Mouse (Mus musculus): ENCODE data around the gene Depdc5. TPM values are rescaled to one million over a fixed set of nuclear protein-coding genes. Genes with fewer than 3 reads are reported as not detected.

Gene Depdc5
- total and polyA plus RNA-seq, 3 experiments: 21.1 to 39.3 (median 36.6) TPM

GRCm38 (mm10) chr5:32840029-32840428 is 23.5 kb upstream of the Depdc5 start:
- dilution Hi-C loops (cut with MboI; ENCODE audit: extremely low pct_ligation_motif_present, extremely low pct_unique_long_range_greater_than_20kb, low sequenced_read_pairs) (no loop called here), in situ Hi-C loops (cut with MboI; ENCODE audit: low pct_ligation_motif_present, low pct_unique_long_range_greater_than_20kb, low sequenced_read_pairs) (no loop called here)
- Histone ChIP-seq H3K9me3 (replicated peaks; ENCODE audit: low read length) (no peaks in the 10 kb centered on the region), H3K79me2 (replicated peaks; ENCODE audit: control insufficient read depth, extremely low read depth, insufficient read depth, poor library complexity, severe bottlenecking) (peaks cover 13% of the 10 kb centered on the region), H3K4me1 (ENCODE audit: control insufficient read depth in 1 of 2, insufficient read depth in 2 of 2) (no peaks in the 10 kb centered on the region), H3K27ac (ENCODE audit: insufficient read depth, low read depth) (no peak overlapping the region), H3K27me3 (replicated peaks) (no peaks in the 10 kb centered on the region), H3K9ac (ENCODE audit: insufficient read depth, low read depth) (no peak overlapping the region), H3K4me2 (ENCODE audit: insufficient read depth, low read depth, poor library complexity, severe bottlenecking) (no peak overlapping the region), H3K4me3 (replicated peaks in 1 of 3; ENCODE audit: low read depth in 2 of 3, low read length in 2 of 3, poor library complexity in 1 of 3) (no peak overlapping the region), H3K36me3 (replicated peaks in 1 of 2; ENCODE audit: control insufficient read depth in 1 of 2, insufficient read depth in 1 of 2, low read length in 1 of 2) (peaks cover 72 to 87% of the 10 kb centered on the region in 2 experiments)
- TF ChIP-seq USF1 (IDR thresholded peaks at IDR 0.05; ENCODE audit: low read depth, low read length) (no peak), MYC (IDR thresholded peaks at IDR 0.05; ENCODE audit: low read depth, low read length) (no peak), ZKSCAN1 (IDR thresholded peaks at IDR 0.05; ENCODE audit: borderline replicate concordance, low read depth, low read length) (no peak), SMC3 (IDR thresholded peaks at IDR 0.05; ENCODE audit: low read depth, low read length) (no peak), SIN3A (IDR thresholded peaks at IDR 0.05; ENCODE audit: low read length) (no peak), CTCF (conservative IDR thresholded peaks at IDR 0.05 in 1 of 2, IDR thresholded peaks at IDR 0.05 in 1 of 2; ENCODE audit: low read depth in 2 of 2, low read length in 2 of 2) (no peak; a peak in 1 of 4 replicates), KAT2A (IDR thresholded peaks at IDR 0.05; ENCODE audit: insufficient replicate concordance, low read length) (no peak), JUN (IDR thresholded peaks at IDR 0.05; ENCODE audit: insufficient read depth, low read depth, low read length) (no peak), IRF4 (IDR thresholded peaks at IDR 0.05; ENCODE audit: low read depth, low read length) (no peak), TCF12 (IDR thresholded peaks at IDR 0.05; ENCODE audit: low read depth, low read length) (no peak), POLR2AphosphoS2 (IDR thresholded peaks at IDR 0.05; ENCODE audit: low read depth, low read length) (no peak), NELFE (IDR thresholded peaks at IDR 0.05; ENCODE audit: low read depth, low read length) (no peak)
- DNase-seq (ENCODE audit: extremely low read depth): no peak

GRCm38 (mm10) chr5:32849178-32849577 is 14.3 kb upstream of the Depdc5 start:
- peaks cover 89% of the 10 kb centered on the region for H3K79me2 ChIP-seq (replicated peaks; ENCODE audit: control insufficient read depth, extremely low read depth, insufficient read depth, poor library complexity, severe bottlenecking)
- no peaks in the 10 kb centered on the region for H3K27me3 ChIP-seq (replicated peaks)
- no peak for TF ChIP-seq CHD2 (IDR thresholded peaks at IDR 0.05; ENCODE audit: low read length)
- TF ChIP-seq MXI1 (IDR thresholded peaks at IDR 0.05; ENCODE audit: low read depth, low read length): no peak
- no peak for TF ChIP-seq NELFE (IDR thresholded peaks at IDR 0.05; ENCODE audit: low read depth, low read length)
- TF ChIP-seq MAX (IDR thresholded peaks at IDR 0.05; ENCODE audit: low read length): no peak
- no peak for TF ChIP-seq KAT2A (IDR thresholded peaks at IDR 0.05; ENCODE audit: insufficient replicate concordance, low read length)
- no peak for TF ChIP-seq ZC3H11A (IDR thresholded peaks at IDR 0.05; ENCODE audit: low read depth, low read length)
- TF ChIP-seq CTCF (conservative IDR thresholded peaks at IDR 0.05 in 1 of 2, IDR thresholded peaks at IDR 0.05 in 1 of 2; ENCODE audit: low read depth in 2 of 2, low read length in 2 of 2): no peak
- TF ChIP-seq RAD21 (IDR thresholded peaks at IDR 0.05; ENCODE audit: low read depth, low read length): no peak
- TF ChIP-seq POLR2AphosphoS2 (IDR thresholded peaks at IDR 0.05; ENCODE audit: low read depth, low read length): no peak
- TF ChIP-seq CHD1 (IDR thresholded peaks at IDR 0.05; ENCODE audit: low read depth, low read length): no peak
- TF ChIP-seq EP300 (IDR thresholded peaks at IDR 0.05; ENCODE audit: low read length): no peak
- no peak for TF ChIP-seq HCFC1 (IDR thresholded peaks at IDR 0.05; ENCODE audit: low read depth, low read length)
- no peak for TF ChIP-seq SMC3 (IDR thresholded peaks at IDR 0.05; ENCODE audit: low read depth, low read length)
- no peak for TF ChIP-seq PAX5 (IDR thresholded peaks at IDR 0.05; ENCODE audit: low read length)
- no peak for TF ChIP-seq TBP (conservative IDR thresholded peaks at IDR 0.05; ENCODE audit: low read depth, low read length)
- no peak for TF ChIP-seq MAZ (IDR thresholded peaks at IDR 0.05; ENCODE audit: low read depth, low read length)
- TF ChIP-seq BHLHE40 (IDR thresholded peaks at IDR 0.05; ENCODE audit: low read depth, low read length): no peak
- no peak for TF ChIP-seq UBTF (IDR thresholded peaks at IDR 0.05; ENCODE audit: low read depth, low read length)
- no peak for TF ChIP-seq MYC (IDR thresholded peaks at IDR 0.05; ENCODE audit: low read depth, low read length)
- H3K9me3 ChIP-seq (replicated peaks; ENCODE audit: low read length): no peaks in the 10 kb centered on the region
- no peak overlapping the region for H3K4me2 ChIP-seq (ENCODE audit: insufficient read depth, low read depth, poor library complexity, severe bottlenecking)
- in situ Hi-C loops (cut with MboI; ENCODE audit: low pct_ligation_motif_present, low pct_unique_long_range_greater_than_20kb, low sequenced_read_pairs): no loop called here
- dilution Hi-C loops (cut with MboI; ENCODE audit: extremely low pct_ligation_motif_present, extremely low pct_unique_long_range_greater_than_20kb, low sequenced_read_pairs): no loop called here
- H3K36me3 ChIP-seq (replicated peaks in 1 of 2; ENCODE audit: control insufficient read depth in 1 of 2, insufficient read depth in 1 of 2, low read length in 1 of 2): peaks cover 26 to 61% of the 10 kb centered on the region in 2 experiments
- DNase-seq (ENCODE audit: extremely low read depth): no peak
- no peak overlapping the region for H3K27ac ChIP-seq (ENCODE audit: insufficient read depth, low read depth)
- H3K4me3 ChIP-seq (replicated peaks in 1 of 3; ENCODE audit: low read depth in 2 of 3, low read length in 2 of 3, poor library complexity in 1 of 3): no peak overlapping the region
- peaks cover 2 to 23% of the 10 kb centered on the region in 2 experiments; a peak in 3 of 4 replicates for H3K4me1 ChIP-seq (ENCODE audit: control insufficient read depth in 1 of 2, insufficient read depth in 2 of 2)
- no peak overlapping the region for H3K9ac ChIP-seq (ENCODE audit: insufficient read depth, low read depth)
